Mouse (Mus musculus) Patski (cell line): ENCODE measurements around the gene 2310022A10Rik. TPM values are rescaled to one million over a fixed set of nuclear protein-coding genes. Genes with fewer than 3 reads are reported as not detected.
A peak's percentile ranks its signal among the peaks of the same experiment; 100 is the strongest.

Experiments
- ATAC-seq: fragments of 100-300 bp; one replicate; pipeline ENCODE4 v1.8.0; 2021
- CTCF ChIA-PET: fragments of 350-600 bp; sonication (Branson Sonifier 250); formaldehyde crosslinking; loops from one replicate; lab custom pipeline; 2022; ENCODE audit warnings: inconsistent platforms; lab: Charles Lee
- POLR2A ChIA-PET: fragments of 350-600 bp; sonication (Branson Sonifier 250); formaldehyde crosslinking; loops from one replicate; lab custom pipeline; 2022; ENCODE audit warnings: antibody characterized with exemption, inconsistent platforms; lab: Charles Lee
- DNase-seq: peaks from one replicate; pipeline ENCODE4 v3.0.0-alpha.2; 2011; ENCODE audit warnings: low read depth, low spot score
- H3K27me3 ChIP-seq: fragments of 371-371 bp; one replicate; pipeline ENCODE4 v1.5.1; 2021
- CTCF ChIP-seq: fragments of 100-300 bp; IDR thresholded peaks from one replicate; pipeline ENCODE4 v1.5.1; 2021
- in situ Hi-C: fragments of 300-500 bp; cut with MboI; formaldehyde crosslinking; loops from 3 replicates; pipeline ENCODE4 v1.11.1; 2018; ENCODE audit warnings: low pct_unique_long_range_greater_than_20kb, mixed read lengths
- polyA plus RNA-seq: library from polyadenylated mRNA; unstranded; gene quantifications from one replicate; pipeline ENCODE4 v1.2.3, GENCODE M21; 2021

Gene 2310022A10Rik
- polyA plus RNA-seq, 1 experiment from 2014 or later: 13.6 TPM

DNA sequence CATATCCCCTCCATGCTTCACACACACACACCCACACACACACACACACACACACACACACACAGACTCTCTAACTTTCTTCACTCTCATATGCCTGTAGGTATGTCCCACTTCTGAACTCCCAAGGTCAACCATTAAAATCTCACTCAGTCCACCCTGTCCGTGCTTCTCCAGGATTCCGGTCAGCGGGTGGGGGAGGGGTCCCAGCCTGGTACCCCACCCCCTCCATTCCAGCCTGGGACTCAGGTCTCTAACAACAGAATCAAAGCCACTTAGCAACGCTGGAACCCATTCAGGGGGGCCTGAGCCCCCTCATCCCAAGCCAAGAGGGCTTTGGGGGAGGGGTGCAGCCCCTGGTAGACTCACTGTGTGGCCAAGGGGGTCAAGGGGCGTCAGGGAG is 30.1 kb upstream of the 2310022A10Rik start, which contains the start of gene Hipk4:
TSS of gene Hipk4 (plus strand) at position 301 of the 400 bp plus-strand sequence.
- in situ Hi-C loops: no loop called here
- DNase-seq: no peak
- CTCF ChIA-PET: no interaction called here
- POLR2A ChIA-PET: no interaction called here
- no peak for TF ChIP-seq CTCF
- H3K27me3 ChIP-seq: no peaks in the 10 kb centered on the region
- ATAC-seq: no peak

DNA sequence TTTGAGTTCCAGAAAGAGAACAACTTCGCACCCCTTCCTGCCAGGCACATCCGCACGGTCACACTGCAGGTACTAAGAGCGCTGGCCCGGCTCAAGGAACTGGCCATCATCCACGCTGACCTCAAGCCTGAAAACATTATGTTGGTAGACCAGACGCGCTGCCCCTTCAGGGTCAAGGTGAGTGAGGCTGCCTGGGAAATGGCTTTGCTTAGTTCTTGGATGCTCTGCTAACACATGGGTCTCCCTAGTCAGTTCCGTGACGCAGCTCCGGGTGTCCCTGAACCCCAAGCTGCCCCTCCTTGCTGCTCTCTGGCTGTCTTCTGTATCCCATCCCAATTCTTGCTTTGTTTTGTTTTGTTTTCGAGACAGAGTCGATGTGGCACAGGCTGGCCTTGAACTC is 29.2 kb upstream of the 2310022A10Rik start:
- TF ChIP-seq CTCF: no peak
- DNase-seq: no peak
- ChIA-PET CTCF (no interaction called here), POLR2A (no interaction called here)
- in situ Hi-C loops: no loop called here
- H3K27me3 ChIP-seq: no peaks in the 10 kb centered on the region
- ATAC-seq: no peak

DNA sequence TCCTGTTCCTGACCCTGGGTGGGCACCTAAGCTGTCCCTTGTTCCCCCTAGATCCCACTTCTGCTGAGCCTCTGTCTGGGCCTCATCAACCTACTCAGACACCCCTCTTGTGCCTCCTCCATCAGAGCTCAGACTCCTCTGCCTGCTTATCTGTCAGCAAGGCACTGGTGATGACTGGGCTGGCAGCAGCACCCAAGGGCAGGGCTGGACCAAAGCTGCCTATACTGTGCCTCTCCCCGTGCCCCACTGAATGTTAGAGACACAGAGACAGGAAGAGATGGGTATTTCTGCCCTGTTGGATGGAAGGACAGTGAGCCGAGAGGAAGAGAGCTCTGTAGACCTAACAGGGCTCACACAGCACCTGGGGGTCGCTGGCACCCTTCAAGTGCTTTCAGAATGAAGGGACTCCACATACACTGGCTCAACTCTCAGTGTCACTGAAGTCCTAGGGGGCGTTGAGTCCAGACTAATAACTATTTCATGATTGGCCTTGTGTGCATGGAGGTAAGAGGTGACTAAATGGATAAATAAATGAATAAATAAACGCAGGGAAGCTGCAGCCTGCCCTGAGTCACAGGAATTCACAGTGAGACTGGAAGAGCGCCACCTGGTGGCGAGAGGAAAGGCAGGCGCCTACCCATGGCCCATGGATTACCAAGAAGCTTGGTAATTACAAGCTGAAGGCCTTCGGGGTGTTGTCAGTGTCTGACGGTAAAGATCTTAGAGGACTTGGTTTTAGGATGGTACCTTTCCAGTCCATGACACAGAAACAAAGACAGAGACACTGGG is 26.8 kb upstream of the 2310022A10Rik start:
- POLR2A ChIA-PET: interaction anchor here (0.7 to 1.6 kb wide), 5 partner anchors 8 to 34 kb away, joined by 3 to 5 read pairs (median 4); no protein-coding TSS in a partner anchor
- H3K27me3 ChIP-seq: no peaks in the 10 kb centered on the region
- in situ Hi-C loops: loop anchor here (5.0 kb wide), 1 partner anchor 89 kb away; no protein-coding TSS in a partner anchor
- no peak for DNase-seq
- CTCF ChIA-PET: interaction anchor here (0.6 to 3.7 kb wide), 14 partner anchors 9 to 193 kb away, joined by 3 to 24 read pairs (median 4); no protein-coding TSS in a partner anchor
- ATAC-seq: peak; percentile 54
- no peak for TF ChIP-seq CTCF

- ATAC-seq (no peak), DNase-seq (no peak)
- CTCF ChIA-PET: interaction anchor here (2.3 kb wide), 1 partner anchor 91 kb away, joined by 5 read pairs; no protein-coding TSS in a partner anchor
- POLR2A ChIA-PET: no interaction called here
- in situ Hi-C loops: loop anchor here (5.0 kb wide), 1 partner anchor 92 kb away; no protein-coding TSS in a partner anchor
- no peak for TF ChIP-seq CTCF
- H3K27me3 ChIP-seq: no peaks in the 10 kb centered on the region
Measured at GRCm38 (mm10) chr7:27529070-27529469, 24.0 kb upstream of the 2310022A10Rik start.

GRCm38 (mm10) chr7:27530937-27531336 is 22.1 kb upstream of the 2310022A10Rik start:
- H3K27me3 ChIP-seq: no peaks in the 10 kb centered on the region
- ChIA-PET POLR2A (no interaction called here), CTCF (interaction anchor here (2.3 kb wide), 1 partner anchor 93 kb away, joined by 5 read pairs; no protein-coding TSS in a partner anchor)
- in situ Hi-C loops: no loop called here
- TF ChIP-seq CTCF: no peak
- ATAC-seq (no peak), DNase-seq (no peak)

DNA sequence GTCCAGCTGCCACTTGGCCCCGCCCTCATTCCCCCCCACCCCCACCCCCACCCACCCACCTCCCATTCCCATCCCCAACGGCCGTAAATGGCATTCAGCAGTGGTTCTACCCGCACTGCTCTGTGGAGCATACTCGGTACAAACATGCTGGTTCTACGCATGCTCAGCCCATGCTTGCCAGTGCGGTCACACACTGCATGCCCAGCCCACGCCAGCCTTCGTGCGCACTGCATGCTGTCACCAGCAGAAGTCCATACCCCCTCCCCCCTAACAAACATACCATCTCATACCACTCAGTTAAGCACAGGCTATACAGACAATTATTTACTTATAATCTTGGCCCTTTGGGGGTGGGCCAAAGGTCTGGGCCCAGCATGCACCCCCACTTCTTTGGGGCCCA is 21.3 kb upstream of the 2310022A10Rik start:
- no peaks in the 10 kb centered on the region for H3K27me3 ChIP-seq
- ATAC-seq: no peak
- ChIA-PET CTCF (no interaction called here), POLR2A (no interaction called here)
- DNase-seq: no peak
- in situ Hi-C loops: no loop called here
- no peak for TF ChIP-seq CTCF

GRCm38 (mm10) chr7:27532480-27533050 is 20.5 kb upstream of the 2310022A10Rik start:
- DNase-seq: no peak
- POLR2A ChIA-PET: no interaction called here
- CTCF ChIA-PET: no interaction called here
- no peak for ATAC-seq
- in situ Hi-C loops: no loop called here
- H3K27me3 ChIP-seq: no peaks in the 10 kb centered on the region
- no peak for TF ChIP-seq CTCF

GRCm38 (mm10) chr7:27535386-27535785 is 17.6 kb upstream of the 2310022A10Rik start:
- H3K27me3 ChIP-seq: no peaks in the 10 kb centered on the region
- in situ Hi-C loops: no loop called here
- DNase-seq (no peak), ATAC-seq (no peak)
- ChIA-PET CTCF (no interaction called here), POLR2A (no interaction called here)
- no peak for TF ChIP-seq CTCF

DNA sequence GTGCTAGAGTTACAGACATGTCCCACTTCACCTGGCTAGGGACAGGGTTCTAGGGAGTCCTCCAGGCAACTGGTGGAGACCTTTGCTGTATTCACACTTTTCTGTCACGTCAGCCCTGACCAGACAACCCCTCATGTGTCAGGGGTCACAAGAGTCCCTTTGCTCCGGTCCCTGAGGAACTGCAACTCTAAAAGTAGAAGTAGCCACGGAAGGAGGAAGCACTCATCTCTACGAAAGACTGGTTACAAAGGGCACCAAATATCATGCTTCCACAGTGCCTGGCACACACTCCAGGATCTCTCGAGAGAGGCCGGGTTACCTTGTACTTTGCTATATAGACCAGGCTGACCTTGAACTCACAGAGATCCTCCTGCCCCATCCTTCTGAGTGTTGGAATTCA is 16.4 kb upstream of the 2310022A10Rik start:
- DNase-seq: no peak
- ATAC-seq: no peak
- CTCF ChIA-PET: interaction anchor here (4.1 kb wide), 1 partner anchor 10 kb away, joined by 24 read pairs; no protein-coding TSS in a partner anchor
- in situ Hi-C loops: no loop called here
- H3K27me3 ChIP-seq: no peaks in the 10 kb centered on the region
- POLR2A ChIA-PET: no interaction called here
- TF ChIP-seq CTCF: no peak

- TF ChIP-seq CTCF: no peak
- in situ Hi-C loops: no loop called here
- no peaks in the 10 kb centered on the region for H3K27me3 ChIP-seq
- no peak for DNase-seq
- ChIA-PET CTCF (interaction anchor here (0.6 to 4.1 kb wide), 2 partner anchors 11 to 50 kb away, joined by 3 to 24 read pairs; no protein-coding TSS in a partner anchor), POLR2A (interaction anchor here (1.2 kb wide), 1 partner anchor 12 kb away, joined by 4 read pairs; no protein-coding TSS in a partner anchor)
- ATAC-seq: no peak
Measured at GRCm38 (mm10) chr7:27537998-27538397, 15.0 kb upstream of the 2310022A10Rik start.
